Mouse (Mus musculus): ENCODE data around the gene Kif5c. TPM values are rescaled to one million over a fixed set of nuclear protein-coding genes. Genes with fewer than 3 reads are reported as not detected.

Gene Kif5c
- polyA plus RNA-seq, 1 experiment, result 3.4 TPM

DNA sequence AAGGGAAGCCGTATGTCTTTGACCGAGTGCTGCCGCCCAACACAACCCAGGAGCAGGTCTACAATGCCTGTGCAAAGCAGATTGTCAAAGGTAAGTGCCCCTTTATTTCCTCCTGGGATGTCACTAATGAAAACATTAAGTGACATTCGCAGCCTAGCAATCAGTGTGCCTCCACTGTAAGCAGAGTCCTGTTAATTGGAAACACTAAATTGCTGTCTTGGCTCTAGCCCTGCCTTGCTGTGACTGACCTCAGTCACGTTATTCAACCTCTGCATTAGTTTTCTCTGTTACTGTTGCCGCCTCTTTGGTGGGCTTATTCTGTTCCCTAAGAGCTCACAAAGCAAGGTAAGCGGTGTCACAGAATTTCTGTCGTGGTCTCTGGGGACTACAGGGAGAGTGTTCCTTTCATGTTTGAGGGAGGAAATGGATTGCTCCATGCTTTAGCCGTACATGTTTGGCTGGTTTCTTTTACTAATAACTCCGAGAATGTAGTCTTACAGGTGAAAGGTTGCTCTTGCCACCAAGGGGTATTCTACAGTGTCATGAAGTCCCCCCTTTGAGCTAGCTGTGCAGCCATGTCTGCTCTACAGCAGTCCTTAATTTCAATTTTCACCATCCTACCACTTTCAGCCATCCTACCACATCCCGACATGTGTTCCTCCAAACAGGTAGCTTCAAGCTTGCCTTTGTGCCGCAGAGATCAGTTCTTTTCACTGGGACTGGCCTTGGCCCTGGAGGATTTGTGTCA, 52.8 kb downstream of the Kif5c start:
- no peak for TF ChIP-seq MYOD1 (IDR thresholded peaks at IDR 0.05; ENCODE audit: control insufficient read depth, insufficient read length, low read depth)
- TF ChIP-seq USF1 (IDR thresholded peaks at IDR 0.05; ENCODE audit: low read depth), result no peak
- no peak for TF ChIP-seq FOSL1 (IDR thresholded peaks at IDR 0.05; ENCODE audit: insufficient read depth, low read length, poor library complexity, severe bottlenecking)
- no peak for TF ChIP-seq CEBPB (IDR thresholded peaks at IDR 0.05; ENCODE audit: low read depth)
- TF ChIP-seq CTCF (IDR thresholded peaks at IDR 0.05; ENCODE audit: control insufficient read depth, insufficient read depth, insufficient read length), result no peak
- no peak for TF ChIP-seq MAX (IDR thresholded peaks at IDR 0.05)
- TF ChIP-seq MYOG (IDR thresholded peaks at IDR 0.05; ENCODE audit: control insufficient read depth, extremely low read depth, insufficient read length), result no peak
- no peaks in the 10 kb centered on the region for H3K79me3 ChIP-seq (ENCODE audit: low read depth)
- no peaks in the 10 kb centered on the region for H3K36me3 ChIP-seq (ENCODE audit: control insufficient read depth, insufficient read depth)
- H3K4me3 ChIP-seq (ENCODE audit: insufficient read depth, poor library complexity, severe bottlenecking), result no peak overlapping the region
- no peak overlapping the region for H3ac ChIP-seq (ENCODE audit: control insufficient read depth, insufficient read length, low read depth)
- no peaks in the 10 kb centered on the region for H3K27me3 ChIP-seq (ENCODE audit: control insufficient read depth, insufficient read depth, insufficient read length)
- H3K79me2 ChIP-seq (ENCODE audit: control insufficient read depth, insufficient read depth), result no peaks in the 10 kb centered on the region

DNA sequence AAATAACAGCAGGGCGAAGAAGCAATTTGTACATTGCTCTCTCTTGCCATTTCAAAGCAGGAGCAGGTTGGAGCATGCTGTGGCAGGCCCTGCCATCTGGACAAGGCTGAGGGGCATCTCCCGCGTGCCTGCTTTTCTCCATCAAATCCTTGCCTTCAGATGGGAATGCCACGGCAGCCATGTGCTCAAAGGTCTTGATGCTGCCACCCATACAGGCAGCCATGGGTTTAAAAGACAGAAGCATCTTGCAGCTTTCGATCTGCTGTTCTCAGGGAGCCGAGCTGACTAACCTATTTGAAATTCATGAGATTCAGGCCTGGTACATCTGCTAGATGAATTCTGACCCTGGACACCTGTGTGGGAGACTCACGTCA, 53.4 kb downstream of the Kif5c start:
- no peak overlapping the region for H3ac ChIP-seq (ENCODE audit: control insufficient read depth, insufficient read length, low read depth)
- H3K36me3 ChIP-seq (ENCODE audit: control insufficient read depth, insufficient read depth), result no peaks in the 10 kb centered on the region
- no peaks in the 10 kb centered on the region for H3K79me3 ChIP-seq (ENCODE audit: low read depth)
- TF ChIP-seq CTCF (IDR thresholded peaks at IDR 0.05; ENCODE audit: control insufficient read depth, insufficient read depth, insufficient read length) (no peak), MAX (IDR thresholded peaks at IDR 0.05) (no peak), MYOG (IDR thresholded peaks at IDR 0.05; ENCODE audit: control insufficient read depth, extremely low read depth, insufficient read length) (no peak), MYOD1 (IDR thresholded peaks at IDR 0.05; ENCODE audit: control insufficient read depth, insufficient read length, low read depth) (no peak), USF1 (IDR thresholded peaks at IDR 0.05; ENCODE audit: low read depth) (no peak)
- H3K79me2 ChIP-seq (ENCODE audit: control insufficient read depth, insufficient read depth), result no peaks in the 10 kb centered on the region
- H3K4me3 ChIP-seq (ENCODE audit: insufficient read depth, poor library complexity, severe bottlenecking), result no peak overlapping the region
- no peaks in the 10 kb centered on the region for H3K27me3 ChIP-seq (ENCODE audit: control insufficient read depth, insufficient read depth, insufficient read length)

DNA sequence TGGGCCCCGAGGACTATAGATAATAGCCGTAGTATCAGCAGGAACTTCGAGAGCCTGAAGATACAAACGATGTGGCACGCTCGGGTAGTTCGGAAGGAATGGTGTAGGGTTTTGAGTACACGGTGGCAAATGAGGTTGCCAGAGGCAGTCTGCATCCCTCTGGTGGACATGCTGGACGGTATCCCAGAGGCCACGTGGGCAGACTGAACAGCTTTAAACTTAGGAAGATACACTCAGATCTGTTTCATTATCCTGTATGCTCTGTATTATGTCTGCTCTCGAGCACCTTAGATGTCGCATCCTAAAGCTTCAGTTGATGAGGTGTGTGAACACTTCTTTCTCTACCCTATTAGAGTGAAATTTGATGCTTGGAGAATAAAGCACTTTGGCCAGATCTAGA, 56.9 kb downstream of the Kif5c start:
- no peak overlapping the region for H3K4me3 ChIP-seq (ENCODE audit: insufficient read depth, poor library complexity, severe bottlenecking)
- H3ac ChIP-seq (ENCODE audit: control insufficient read depth, insufficient read length, low read depth), result no peak overlapping the region
- H3K79me2 ChIP-seq (ENCODE audit: control insufficient read depth, insufficient read depth), result no peaks in the 10 kb centered on the region
- H3K36me3 ChIP-seq (ENCODE audit: control insufficient read depth, insufficient read depth), result no peaks in the 10 kb centered on the region
- no peaks in the 10 kb centered on the region for H3K27me3 ChIP-seq (ENCODE audit: control insufficient read depth, insufficient read depth, insufficient read length)
- no peaks in the 10 kb centered on the region for H3K79me3 ChIP-seq (ENCODE audit: low read depth)
- TF ChIP-seq CEBPB (IDR thresholded peaks at IDR 0.05; ENCODE audit: low read depth), result no peak
- TF ChIP-seq MYOD1 (IDR thresholded peaks at IDR 0.05; ENCODE audit: control insufficient read depth, insufficient read length, low read depth), result no peak
- no peak for TF ChIP-seq FOSL1 (IDR thresholded peaks at IDR 0.05; ENCODE audit: insufficient read depth, low read length, poor library complexity, severe bottlenecking)
- TF ChIP-seq USF1 (IDR thresholded peaks at IDR 0.05; ENCODE audit: low read depth), result no peak
- TF ChIP-seq MAX (IDR thresholded peaks at IDR 0.05), result no peak
- TF ChIP-seq CTCF (IDR thresholded peaks at IDR 0.05; ENCODE audit: control insufficient read depth, insufficient read depth, insufficient read length), result no peak
- TF ChIP-seq MYOG (IDR thresholded peaks at IDR 0.05; ENCODE audit: control insufficient read depth, extremely low read depth, insufficient read length), result no peak

DNA sequence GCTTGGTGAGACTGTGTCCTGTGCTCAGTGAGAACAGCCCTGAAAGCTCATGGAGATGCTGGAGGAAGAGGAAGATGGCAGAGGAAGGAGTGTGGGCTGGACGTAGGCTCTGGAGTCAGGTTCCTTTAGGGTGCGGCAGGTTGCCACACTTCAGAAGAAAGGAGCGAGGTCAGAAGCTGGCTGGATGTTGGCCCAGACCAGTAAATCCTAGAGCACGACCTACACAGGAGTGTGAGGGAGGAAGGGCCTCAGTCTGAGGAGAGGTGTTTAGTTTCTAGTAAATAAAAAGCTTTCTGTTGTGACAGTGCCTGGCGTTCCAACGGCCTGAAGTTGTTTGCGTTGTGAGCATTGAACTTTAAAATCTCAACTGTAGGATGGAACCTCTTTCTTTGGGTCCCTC, 59.3 kb downstream of the Kif5c start:
- no peaks in the 10 kb centered on the region for H3K36me3 ChIP-seq (ENCODE audit: control insufficient read depth, insufficient read depth)

GRCm38 (mm10) chr2:49679135-49679964, 60.3 kb downstream of the Kif5c start:
- Histone ChIP-seq H3K27me3 (ENCODE audit: control insufficient read depth, insufficient read depth, insufficient read length) (no peaks in the 10 kb centered on the region), H3K79me3 (ENCODE audit: low read depth) (no peaks in the 10 kb centered on the region), H3K36me3 (ENCODE audit: control insufficient read depth, insufficient read depth) (no peaks in the 10 kb centered on the region), H3ac (ENCODE audit: control insufficient read depth, insufficient read length, low read depth) (no peak overlapping the region), H3K4me3 (ENCODE audit: insufficient read depth, poor library complexity, severe bottlenecking) (no peak overlapping the region), H3K79me2 (ENCODE audit: control insufficient read depth, insufficient read depth) (no peaks in the 10 kb centered on the region)
- TF ChIP-seq FOSL1 (IDR thresholded peaks at IDR 0.05; ENCODE audit: insufficient read depth, low read length, poor library complexity, severe bottlenecking) (no peak), CTCF (IDR thresholded peaks at IDR 0.05; ENCODE audit: control insufficient read depth, insufficient read depth, insufficient read length) (no peak), MAX (IDR thresholded peaks at IDR 0.05) (no peak)

More for the DNA sequence above, 59.3 kb downstream of the Kif5c start:
- Histone ChIP-seq H3K4me3 (ENCODE audit: insufficient read depth, poor library complexity, severe bottlenecking) (no peak overlapping the region), H3K79me2 (ENCODE audit: control insufficient read depth, insufficient read depth) (no peaks in the 10 kb centered on the region), H3K79me3 (ENCODE audit: low read depth) (no peaks in the 10 kb centered on the region), H3K27me3 (ENCODE audit: control insufficient read depth, insufficient read depth, insufficient read length) (no peaks in the 10 kb centered on the region), H3ac (ENCODE audit: control insufficient read depth, insufficient read length, low read depth) (no peak overlapping the region)
- TF ChIP-seq FOSL1 (IDR thresholded peaks at IDR 0.05; ENCODE audit: insufficient read depth, low read length, poor library complexity, severe bottlenecking) (no peak), MYOG (IDR thresholded peaks at IDR 0.05; ENCODE audit: control insufficient read depth, extremely low read depth, insufficient read length) (no peak), MAX (IDR thresholded peaks at IDR 0.05) (no peak), MYOD1 (IDR thresholded peaks at IDR 0.05; ENCODE audit: control insufficient read depth, insufficient read length, low read depth) (no peak), USF1 (IDR thresholded peaks at IDR 0.05; ENCODE audit: low read depth) (no peak), CEBPB (IDR thresholded peaks at IDR 0.05; ENCODE audit: low read depth) (no peak), CTCF (IDR thresholded peaks at IDR 0.05; ENCODE audit: control insufficient read depth, insufficient read depth, insufficient read length) (no peak)

Measured in C2C12 (cell line).